Mouse (Mus musculus): ENCODE measurements around the gene Ddx28. TPM values are rescaled to one million over a fixed set of nuclear protein-coding genes. Genes with fewer than 3 reads are reported as not detected.
"Not testable (repeated sequence)": the region's sequence is repeated elsewhere in the genome, so short reads cannot be mapped to it uniquely, and the experiment has no call there.

Ddx28 gene
- polyA plus RNA-seq, 1 experiment from 2014 or later, result 23.6 TPM

GRCm38 (mm10) chr8:105983406-105983805, 28.3 kb downstream of the Ddx28 start:
- H3K4me3 ChIP-seq; DNase-seq (ENCODE audit: low spot score); H3K4me1 ChIP-seq; H3K27me3 ChIP-seq (replicated peaks; ENCODE audit: low read depth, poor library complexity, severe bottlenecking); H3K27ac ChIP-seq (replicated peaks); H3K36me3 ChIP-seq (replicated peaks); H3K9me3 ChIP-seq: not testable (repeated sequence)
- 83% methylated on average over 11 of the region's 11 CpGs for WGBS

GRCm38 (mm10) chr8:105981146-105981545, 30.5 kb downstream of the Ddx28 start:
- no peak overlapping the region for H3K4me3 ChIP-seq
- no peak overlapping the region for H3K27ac ChIP-seq (replicated peaks)
- H3K4me1 ChIP-seq, result no peaks in the 10 kb centered on the region
- H3K27me3 ChIP-seq (replicated peaks; ENCODE audit: low read depth, poor library complexity, severe bottlenecking), result no peaks in the 10 kb centered on the region
- DNase-seq (ENCODE audit: low spot score), result no peak
- 89% methylated on average over 1 of the region's 1 CpGs for whole genome bisulfite sequencing
- H3K36me3 ChIP-seq (replicated peaks), result no peaks in the 10 kb centered on the region
- H3K9me3 ChIP-seq, result peaks cover 4% of the 10 kb centered on the region; the same call in 1 of the 2 replicates

GRCm38 (mm10) chr8:105979325-105979724, 32.4 kb downstream of the Ddx28 start, which contains the start of gene Dpep3:
TSS of gene Dpep3 (minus strand) at chr8:105979429.
- no peaks in the 10 kb centered on the region for H3K4me1 ChIP-seq
- DNase-seq (ENCODE audit: low spot score), result no peak
- H3K27ac ChIP-seq (replicated peaks), result no peak within 1 kb of the TSS
- peaks cover 4% of the 10 kb centered on the region; the same call in 1 of the 2 replicates for H3K9me3 ChIP-seq
- H3K36me3 ChIP-seq (replicated peaks), result no peaks in the 10 kb centered on the region
- no peaks in the 10 kb centered on the region for H3K27me3 ChIP-seq (replicated peaks; ENCODE audit: low read depth, poor library complexity, severe bottlenecking)
- WGBS, result 92% methylated on average over 15 of the region's 15 CpGs
- no peak within 1 kb of the TSS for H3K4me3 ChIP-seq

GRCm38 (mm10) chr8:105975363-105975762, 36.3 kb downstream of the Ddx28 start:
- H3K27me3 ChIP-seq (replicated peaks; ENCODE audit: low read depth, poor library complexity, severe bottlenecking), result no peaks in the 10 kb centered on the region
- no peaks in the 10 kb centered on the region for H3K36me3 ChIP-seq (replicated peaks)
- no peak overlapping the region for H3K27ac ChIP-seq (replicated peaks)
- H3K9me3 ChIP-seq, result peaks cover 4% of the 10 kb centered on the region; the same call in 1 of the 2 replicates
- WGBS, result 63% methylated on average over 7 of the region's 7 CpGs
- H3K4me3 ChIP-seq, result no peak overlapping the region
- no peak for DNase-seq (ENCODE audit: low spot score)
- no peaks in the 10 kb centered on the region for H3K4me1 ChIP-seq

GRCm38 (mm10) chr8:105971019-105971720, 40.5 kb downstream of the Ddx28 start:
- no peak for DNase-seq (ENCODE audit: low spot score)
- no peak overlapping the region for H3K27ac ChIP-seq (replicated peaks)
- H3K27me3 ChIP-seq (replicated peaks; ENCODE audit: low read depth, poor library complexity, severe bottlenecking), result peaks cover 20% of the 10 kb centered on the region
- no peaks in the 10 kb centered on the region for H3K9me3 ChIP-seq
- H3K4me1 ChIP-seq, result peaks cover 11% of the 10 kb centered on the region
- H3K4me3 ChIP-seq, result no peak overlapping the region
- H3K36me3 ChIP-seq (replicated peaks), result no peaks in the 10 kb centered on the region
- 79% methylated on average over 8 of the region's 8 CpGs for WGBS

GRCm38 (mm10) chr8:105969367-105969766, 42.3 kb downstream of the Ddx28 start:
- Histone ChIP-seq H3K27ac (replicated peaks) (no peak overlapping the region), H3K9me3 (no peaks in the 10 kb centered on the region), H3K36me3 (replicated peaks) (no peaks in the 10 kb centered on the region), H3K4me3 (no peak overlapping the region), H3K4me1 (peaks cover 27% of the 10 kb centered on the region), H3K27me3 (replicated peaks; ENCODE audit: low read depth, poor library complexity, severe bottlenecking) (peaks cover 27% of the 10 kb centered on the region)
- no peak for DNase-seq (ENCODE audit: low spot score)
- 85% methylated on average over 1 of the region's 1 CpGs for WGBS

- Histone ChIP-seq H3K36me3 (replicated peaks) (0 out of 2 replicates have a peak, but pooled peaks cover 2% of the 10 kb centered on the region), H3K27ac (replicated peaks) (peak overlapping the region; percentile 85), H3K4me1 (peaks cover 38% of the 10 kb centered on the region), H3K4me3 (peak overlapping the region; percentile 72), H3K9me3 (no peaks in the 10 kb centered on the region), H3K27me3 (replicated peaks; ENCODE audit: low read depth, poor library complexity, severe bottlenecking) (peaks cover 30% of the 10 kb centered on the region)
- peak; percentile 79 for DNase-seq (ENCODE audit: low spot score)
- 8% methylated on average over 19 of the region's 19 CpGs for WGBS
These were observed 44.9 kb downstream of the Ddx28 start for GRCm38 (mm10) chr8:105966692-105967311.

GRCm38 (mm10) chr8:105965905-105966341, 45.8 kb downstream of the Ddx28 start, which contains the start of gene Slc12a4:
TSS of gene Slc12a4 (minus strand) at chr8:105966097.
- Histone ChIP-seq H3K27me3 (replicated peaks; ENCODE audit: low read depth, poor library complexity, severe bottlenecking) (peaks cover 30% of the 10 kb centered on the region), H3K36me3 (replicated peaks) (0 out of 2 replicates have a peak, but pooled peaks cover 3% of the 10 kb centered on the region), H3K4me1 (peaks cover 42% of the 10 kb centered on the region), H3K9me3 (no peaks in the 10 kb centered on the region), H3K4me3 (peak within 1 kb of the TSS; percentile 72), H3K27ac (replicated peaks) (peak within 1 kb of the TSS; percentile 85)
- DNase-seq (ENCODE audit: low spot score), result peak; percentile 93
- WGBS, result under 1% methylated on average over 47 of the region's 47 CpGs

GRCm38 (mm10) chr8:105965266-105965904, 46.3 kb downstream of the Ddx28 start:
- peak overlapping the region; percentile 85 for H3K27ac ChIP-seq (replicated peaks)
- H3K9me3 ChIP-seq, result no peaks in the 10 kb centered on the region
- peaks cover 7% of the 10 kb centered on the region for H3K36me3 ChIP-seq (replicated peaks)
- WGBS, result 2% methylated on average over 40 of the region's 40 CpGs
- no peak for DNase-seq (ENCODE audit: low spot score)
- peak overlapping the region; percentile 72 for H3K4me3 ChIP-seq
- peaks cover 42% of the 10 kb centered on the region for H3K4me1 ChIP-seq
- H3K27me3 ChIP-seq (replicated peaks; ENCODE audit: low read depth, poor library complexity, severe bottlenecking), result peaks cover 30% of the 10 kb centered on the region

- no peaks in the 10 kb centered on the region for H3K9me3 ChIP-seq
- peak overlapping the region; percentile 41; the same call in 1 of the 2 replicates for H3K27ac ChIP-seq (replicated peaks)
- DNase-seq (ENCODE audit: low spot score), result peak; percentile 13
- peak overlapping the region; percentile 72 for H3K4me3 ChIP-seq
- H3K36me3 ChIP-seq (replicated peaks), result peaks cover 14% of the 10 kb centered on the region
- 64% methylated on average over 12 of the region's 12 CpGs for WGBS
- peaks cover 30% of the 10 kb centered on the region for H3K27me3 ChIP-seq (replicated peaks; ENCODE audit: low read depth, poor library complexity, severe bottlenecking)
- H3K4me1 ChIP-seq, result peaks cover 42% of the 10 kb centered on the region
These were observed 47.0 kb downstream of the Ddx28 start for GRCm38 (mm10) chr8:105964506-105965265.

GRCm38 (mm10) chr8:105961536-105961935, 50.1 kb downstream of the Ddx28 start:
- H3K4me1 ChIP-seq, result peaks cover 35% of the 10 kb centered on the region
- no peaks in the 10 kb centered on the region for H3K9me3 ChIP-seq
- peaks cover 43% of the 10 kb centered on the region for H3K36me3 ChIP-seq (replicated peaks)
- no peak overlapping the region for H3K4me3 ChIP-seq
- 88% methylated on average over 10 of the region's 10 CpGs for WGBS
- no peak overlapping the region for H3K27ac ChIP-seq (replicated peaks)
- no peak for DNase-seq (ENCODE audit: low spot score)
- H3K27me3 ChIP-seq (replicated peaks; ENCODE audit: low read depth, poor library complexity, severe bottlenecking), result peaks cover 13% of the 10 kb centered on the region

GRCm38 (mm10) chr8:105961101-105961500, 50.6 kb downstream of the Ddx28 start:
- H3K27ac ChIP-seq (replicated peaks), result no peak overlapping the region
- H3K27me3 ChIP-seq (replicated peaks; ENCODE audit: low read depth, poor library complexity, severe bottlenecking), result peaks cover 10% of the 10 kb centered on the region; the same call in 1 of the 2 replicates
- peaks cover 31% of the 10 kb centered on the region for H3K4me1 ChIP-seq
- WGBS, result 77% methylated on average over 14 of the region's 14 CpGs
- no peak for DNase-seq (ENCODE audit: low spot score)
- no peak overlapping the region for H3K4me3 ChIP-seq
- peaks cover 47% of the 10 kb centered on the region for H3K36me3 ChIP-seq (replicated peaks)
- no peaks in the 10 kb centered on the region for H3K9me3 ChIP-seq

Measured in embryonic facial prominence, embryonic 10.5 days (tissue).